Mouse (Mus musculus) forebrain, embryonic 15.5 days (tissue): ENCODE measurements around the gene Tbc1d32. TPM values are rescaled to one million over a fixed set of nuclear protein-coding genes. Genes with fewer than 3 reads are reported as not detected.

ENCODE experiments used
- ATAC-seq: fragments of 200-750 bp; cut with Nextera tagmentation; replicated peaks from 2 replicates; pipeline ENCODE4 v1.8.0; 2017; ENCODE audit warnings: mild to moderate bottlenecking, moderate TSS enrichment, moderate library complexity
- H3K27ac ChIP-seq: fragments of 300-500 bp; sonication (generic); replicated peaks from 2 replicates; pipeline ENCODE4 v1.5.1; 2015; ENCODE audit warnings: mild to moderate bottlenecking, inconsistent platforms
- H3K27me3 ChIP-seq: fragments of 300-500 bp; sonication (generic); 2 replicates; pipeline ENCODE4 v1.6.1; 2015; ENCODE audit warnings: inconsistent platforms
- H3K36me3 ChIP-seq: fragments of 300-500 bp; sonication (generic); 2 replicates; pipeline ENCODE4 v1.6.1; 2015; ENCODE audit warnings: mild to moderate bottlenecking, inconsistent platforms
- H3K4me1 ChIP-seq: fragments of 300-500 bp; sonication (generic); 2 replicates; pipeline ENCODE4 v1.6.1; 2015; ENCODE audit warnings: inconsistent platforms
- H3K4me2 ChIP-seq: fragments of 300-500 bp; sonication (generic); replicated peaks from 2 replicates; pipeline ENCODE4 v1.6.1; 2015; ENCODE audit warnings: mild to moderate bottlenecking, inconsistent platforms
- H3K4me3 ChIP-seq: fragments of 300-500 bp; sonication (generic); 2 replicates; pipeline ENCODE4 v1.5.1; 2015; ENCODE audit warnings: mild to moderate bottlenecking, inconsistent platforms
- H3K9ac ChIP-seq: fragments of 300-500 bp; sonication (generic); replicated peaks from 2 replicates; pipeline ENCODE4 v1.6.1; 2015; ENCODE audit warnings: mild to moderate bottlenecking, inconsistent platforms
- H3K9me3 ChIP-seq: fragments of 300-500 bp; sonication (generic); 2 replicates; pipeline ENCODE4 v1.6.1; 2016; ENCODE audit warnings: inconsistent platforms
- WGBS: fragments of 180-500 bp; shearing (Covaris S2); methylation state at CpG from one replicate; pipeline ENCODE4 v1.1.7; 2015; ENCODE audit warnings: mixed read lengths; 5-methylcytosine and 5-hydroxymethylcytosine counted together
- polyA plus RNA-seq: library from polyadenylated mRNA; unstranded; fragments of >200 nt; fragmentation: Nextera tagmentation; extraction: Ambion mirVana; gene quantifications from 2 replicates; pipeline ENCODE4 v1.2.1, GENCODE M21; 2015

The Tbc1d32 gene
- polyA plus RNA-seq, 1 experiment from 2014 or later, result 3.3 TPM

DNA sequence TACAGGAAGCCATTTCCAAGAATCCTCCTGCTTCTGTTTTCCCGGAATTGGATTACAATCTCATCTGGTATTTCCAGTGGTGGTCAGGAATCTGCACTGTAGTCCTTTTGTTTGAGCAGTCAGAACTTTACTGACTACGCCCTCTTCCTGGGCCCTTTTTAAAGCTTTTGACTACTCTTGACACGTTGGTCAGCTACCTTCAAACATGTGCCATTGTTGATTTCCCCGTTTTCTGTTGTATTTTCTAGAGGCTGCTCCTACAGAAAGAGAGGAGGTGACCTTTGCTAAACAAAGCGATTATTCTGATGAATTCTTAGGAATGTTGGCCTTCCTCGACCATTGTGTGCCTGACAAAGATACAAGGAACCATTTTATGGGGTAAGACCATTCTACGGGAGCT is 250.5 kb downstream of the Tbc1d32 start:
- Histone ChIP-seq H3K4me1 (no peaks in the 10 kb centered on the region), H3K4me2 (no peak overlapping the region), H3K27me3 (no peaks in the 10 kb centered on the region), H3K4me3 (no peak overlapping the region), H3K9me3 (no peaks in the 10 kb centered on the region), H3K36me3 (no peaks in the 10 kb centered on the region), H3K27ac (no peak overlapping the region), H3K9ac (no peak overlapping the region)
- WGBS, result 79% methylated on average over 7 of the region's 7 CpGs
- ATAC-seq, result no peak

Other genes with a start within 250 kb of the Tbc1d32 start
- 10.2 and 13.1 TPM in 2 replicates for gene Msl3l2, start 121.8 kb downstream of the Tbc1d32 start, polyA plus RNA-seq
- 71.5 and 77.7 TPM in 2 replicates for gene Gja1, start 148.6 kb upstream of the Tbc1d32 start, polyA plus RNA-seq